Mouse (Mus musculus) MN1 (cell line): ENCODE results near the gene Asb2.
A peak's percentile ranks its signal among the peaks of the same experiment; 100 is the strongest.

Experiments used
- DNase-seq: peaks from one replicate; pipeline ENCODE4 v3.0.0-alpha.2; 2016; ENCODE audit warnings: low spot score

Asb2 gene

GRCm38 (mm10) chr12:103355746-103356414 lies at the start of gene Asb2:
Asb2 (minus strand) TSS chr12:103356001.
- DNase-seq, result no peak

DNA sequence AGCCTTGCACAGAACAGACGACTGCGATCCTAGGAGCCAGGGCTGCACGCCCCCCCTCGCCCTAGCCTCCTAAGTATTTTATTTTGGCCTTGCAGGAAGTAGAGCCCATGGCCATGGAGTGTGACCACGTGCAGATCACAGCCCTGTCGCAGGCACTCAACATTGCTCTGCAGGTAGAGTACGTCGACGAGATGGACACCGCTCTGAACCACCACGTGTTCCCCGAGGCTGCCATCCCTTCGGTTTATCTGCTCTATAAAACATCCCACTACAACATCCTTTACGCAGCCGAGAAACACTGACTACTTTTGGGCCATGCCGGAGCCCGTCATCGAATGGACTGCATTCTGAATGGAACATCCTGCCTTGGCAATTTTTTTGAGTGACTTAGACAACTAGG lies 48.3 kb upstream of the Asb2 start:
- no peak for DNase-seq

GRCm38 (mm10) chr12:103396751-103397150 lies 41.0 kb upstream of the Asb2 start:
- DNase-seq, result no peak

- DNase-seq, result peak; percentile 42
These were observed 39.9 kb upstream of the Asb2 start for GRCm38 (mm10) chr12:103395486-103396275.

GRCm38 (mm10) chr12:103393528-103393927 lies 37.7 kb upstream of the Asb2 start:
- DNase-seq, result no peak

DNA sequence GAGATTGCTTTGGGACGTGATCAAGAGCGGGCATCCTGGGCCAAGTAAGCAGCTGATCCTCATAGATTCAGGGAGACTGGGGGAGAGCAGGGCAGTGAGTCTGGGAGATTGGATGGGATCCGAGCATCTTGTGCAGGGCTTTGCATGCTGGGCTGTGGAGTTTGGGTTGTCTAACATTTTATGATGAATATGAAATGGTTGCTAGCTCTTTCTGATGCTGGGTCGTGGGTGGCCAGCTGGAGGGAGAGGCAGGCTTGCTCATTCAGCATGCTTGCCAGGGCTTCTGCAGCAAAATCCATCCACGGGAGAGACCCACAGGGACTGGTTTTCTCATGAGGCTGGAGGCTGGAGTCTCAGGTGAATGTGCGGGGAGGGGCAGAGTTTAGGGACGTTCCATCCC lies 35.3 kb upstream of the Asb2 start:
- DNase-seq, result no peak

- no peak for DNase-seq
These were observed 34.2 kb upstream of the Asb2 start for GRCm38 (mm10) chr12:103389982-103390381.

- DNase-seq, result peak; percentile 30
These were observed 33.5 kb upstream of the Asb2 start for GRCm38 (mm10) chr12:103389348-103389727.

DNA sequence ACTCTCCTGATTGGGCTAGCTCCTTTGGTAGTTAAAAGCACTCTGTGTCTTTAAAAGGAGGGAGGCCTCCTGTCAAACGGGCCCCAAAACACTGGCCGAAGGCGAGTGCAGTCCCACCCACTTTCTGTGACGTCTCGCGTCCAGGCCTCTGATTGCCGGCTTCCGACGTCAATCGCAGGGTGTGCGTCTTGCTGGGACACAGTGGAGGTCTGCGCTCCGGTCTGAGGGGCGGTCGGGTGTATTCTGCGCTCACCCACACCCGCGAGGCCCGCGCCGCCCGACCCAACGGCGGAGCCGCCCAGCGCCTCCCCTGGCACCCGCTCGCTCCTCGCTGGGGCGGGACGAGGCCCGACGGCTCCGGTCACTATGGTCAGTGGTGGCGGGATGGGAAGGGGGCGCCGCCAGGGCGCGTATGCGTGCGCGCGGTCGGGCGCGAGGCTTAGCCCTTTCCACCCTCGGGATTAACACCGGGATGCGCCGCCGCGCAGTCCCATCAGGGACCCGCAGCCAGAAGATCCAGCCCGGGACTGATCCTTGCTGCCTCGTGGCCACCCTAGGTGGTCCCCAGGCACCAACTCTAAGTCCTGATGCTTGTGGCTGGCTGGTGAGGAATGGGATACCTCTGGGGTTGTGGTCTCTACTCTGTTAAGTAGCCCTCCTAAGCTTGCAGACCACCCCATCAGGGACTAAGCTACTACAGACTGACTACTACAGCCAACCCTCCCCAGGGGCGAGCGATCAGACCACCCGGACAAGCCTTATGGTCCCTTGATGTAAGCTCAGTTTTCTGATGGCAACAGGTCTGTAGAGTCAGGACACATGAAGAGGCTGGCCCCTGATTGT lies 32.9 kb upstream of the Asb2 start, which contains the start of gene Otub2:
Otub2 (plus strand) TSS at position 178 of the 843 bp plus-strand sequence.
- peak; percentile 94 for DNase-seq

DNA sequence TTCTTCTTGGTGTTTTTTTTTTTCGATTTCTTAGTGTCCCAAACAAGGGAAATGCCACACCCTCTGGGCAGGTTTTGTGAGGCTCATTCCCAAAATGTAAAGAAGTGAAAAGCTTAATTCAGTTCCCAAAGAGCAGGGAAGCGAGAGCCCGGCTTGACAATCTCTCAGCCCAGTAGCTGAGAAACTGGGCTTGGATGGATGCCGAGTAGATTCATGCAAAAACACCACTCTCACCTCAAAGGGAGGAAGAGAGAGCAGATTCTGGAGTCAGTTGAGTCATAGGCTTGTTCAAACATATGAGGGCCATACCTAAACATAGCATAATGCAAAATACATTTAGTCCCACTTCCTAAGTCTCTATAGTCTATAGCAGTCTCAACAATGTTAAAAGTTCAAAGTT lies 24.4 kb upstream of the Asb2 start:
- DNase-seq, result no peak

GRCm38 (mm10) chr12:103376774-103377173 lies 21.0 kb upstream of the Asb2 start:
- DNase-seq, result no peak

DNA sequence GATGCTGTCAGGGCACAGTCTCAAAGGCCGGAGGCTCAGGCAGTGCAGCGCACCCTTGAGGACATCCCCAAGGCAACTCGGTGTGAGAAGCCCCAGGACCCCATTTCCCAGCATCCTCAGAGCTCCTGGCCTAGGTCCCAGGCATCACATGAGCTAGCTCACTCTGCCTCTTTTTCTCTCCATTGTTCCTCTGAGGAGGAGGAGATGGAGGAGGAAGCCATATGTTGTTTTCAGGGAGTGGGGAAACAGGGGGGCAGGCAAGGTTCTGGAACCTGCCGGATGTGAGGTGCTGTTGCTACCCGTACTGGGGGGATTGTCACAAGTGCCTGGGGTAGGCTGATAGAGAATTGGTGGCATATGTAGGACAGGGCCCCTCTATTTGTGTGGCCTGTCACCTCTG lies 20.3 kb upstream of the Asb2 start:
- no peak for DNase-seq

DNA sequence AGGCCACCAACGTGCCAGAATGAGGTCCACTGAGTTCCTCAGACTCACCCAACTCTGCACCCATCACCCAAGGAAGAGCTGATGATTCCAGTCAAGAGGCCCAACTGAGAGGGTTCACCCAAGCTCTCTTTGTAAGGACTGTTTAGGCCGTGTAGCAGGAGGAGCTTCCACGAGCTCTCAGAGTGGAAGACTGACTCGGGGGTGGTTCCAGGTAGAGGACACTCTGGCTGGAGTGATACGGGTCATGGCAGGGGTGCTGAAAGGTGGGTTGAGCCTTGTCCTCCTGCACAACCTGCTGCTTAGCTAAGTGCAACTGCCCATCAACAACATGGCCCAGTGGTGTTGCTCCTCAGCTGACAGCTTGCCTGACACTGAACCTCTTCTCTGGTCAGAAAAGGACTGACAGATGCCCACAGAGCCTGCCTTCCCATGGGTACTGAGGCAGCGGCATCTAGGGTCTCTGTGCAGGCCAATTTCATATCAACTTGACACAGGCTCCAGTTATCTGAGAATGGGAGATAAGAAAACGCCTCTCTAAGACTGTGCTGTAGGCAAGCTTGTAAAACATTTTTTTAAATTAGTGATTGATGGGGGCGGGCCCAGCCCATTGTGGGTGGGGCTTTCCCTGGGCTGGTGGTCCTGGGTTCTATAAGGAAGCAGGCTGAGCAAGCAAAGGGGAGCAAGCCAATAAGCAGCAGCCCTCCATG lies 17.9 kb upstream of the Asb2 start:
- DNase-seq, result no peak

DNA sequence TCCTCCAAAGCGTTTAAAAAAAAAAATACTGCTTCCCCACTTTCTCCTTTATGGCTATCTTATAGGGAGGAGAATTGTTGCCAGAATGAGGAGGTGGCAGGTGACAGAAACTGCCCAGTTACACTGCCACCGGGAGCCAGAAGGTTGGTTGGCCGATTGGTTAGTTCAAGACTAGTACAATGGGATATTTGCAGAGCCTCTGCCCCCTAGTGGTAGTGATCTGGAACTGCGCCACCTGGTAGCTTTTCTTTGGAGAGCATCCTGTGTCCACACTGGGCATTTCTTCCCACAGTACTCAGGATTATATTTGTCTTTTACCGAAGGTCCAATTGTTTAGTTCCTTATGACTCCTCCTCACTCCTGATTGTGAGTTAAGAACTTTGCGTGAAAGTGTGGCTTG lies 15.9 kb upstream of the Asb2 start:
- peak; percentile 19 for DNase-seq

- DNase-seq, result no peak
These were observed 15.1 kb upstream of the Asb2 start for GRCm38 (mm10) chr12:103370861-103371260.

- DNase-seq, result no peak
These were observed 13.0 kb upstream of the Asb2 start for GRCm38 (mm10) chr12:103368777-103369176.

- no peak for DNase-seq
These were observed 12.5 kb upstream of the Asb2 start for GRCm38 (mm10) chr12:103368326-103368669.

DNA sequence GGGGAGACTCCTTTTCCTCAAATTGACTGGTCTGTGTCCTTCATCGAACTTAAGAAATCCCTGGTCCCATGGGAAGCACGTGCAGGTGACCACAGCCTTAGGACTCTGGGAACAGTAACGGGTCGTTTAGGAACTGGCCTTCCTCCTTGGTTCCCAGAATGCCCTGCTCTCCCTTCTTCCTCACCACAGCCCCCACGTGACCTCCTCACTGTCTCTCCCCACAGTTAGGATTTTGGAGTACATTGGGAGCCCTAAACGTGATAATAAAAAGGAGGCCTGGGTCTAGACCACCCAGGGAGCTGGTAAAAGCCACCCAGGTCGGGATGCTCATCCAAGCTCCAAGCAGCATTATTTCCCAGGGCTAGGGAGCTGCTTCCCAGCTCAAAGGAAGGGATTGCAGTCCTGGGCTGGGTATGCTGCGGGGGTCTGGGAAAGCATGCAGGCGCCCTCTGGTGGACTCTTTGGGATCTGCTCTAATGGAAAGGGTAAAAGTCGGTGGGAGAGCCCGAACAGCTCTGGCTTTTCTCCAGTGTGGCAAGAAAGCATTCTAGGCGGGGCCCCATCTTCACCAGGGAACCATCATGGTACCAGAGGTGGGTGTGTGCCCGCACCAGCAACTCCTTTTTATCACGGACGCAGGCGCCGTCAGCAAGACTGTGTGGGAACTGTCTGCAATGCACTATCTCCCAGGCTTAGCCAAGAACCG lies 12.0 kb upstream of the Asb2 start:
- peak; percentile 68 for DNase-seq

DNA sequence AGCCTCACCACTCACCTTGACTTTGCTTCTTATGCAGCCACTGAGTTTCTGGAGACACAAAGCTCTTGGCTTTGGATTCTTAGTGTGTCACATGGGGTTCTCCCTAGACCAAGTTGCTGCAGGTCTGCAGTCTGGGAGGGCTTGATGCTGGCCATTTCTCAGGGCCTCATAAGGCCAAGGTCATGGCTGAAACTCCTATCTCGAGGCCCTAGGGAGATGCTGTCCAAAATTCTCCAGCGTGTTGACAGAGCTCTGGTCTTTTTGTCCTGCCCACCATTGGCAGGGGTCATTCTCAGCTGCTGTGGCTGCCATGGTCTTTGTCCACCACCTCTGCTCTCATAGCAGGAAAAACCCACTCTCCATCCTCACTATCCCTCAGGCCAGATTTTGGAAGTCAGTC lies 11.4 kb upstream of the Asb2 start:
- no peak for DNase-seq

DNA sequence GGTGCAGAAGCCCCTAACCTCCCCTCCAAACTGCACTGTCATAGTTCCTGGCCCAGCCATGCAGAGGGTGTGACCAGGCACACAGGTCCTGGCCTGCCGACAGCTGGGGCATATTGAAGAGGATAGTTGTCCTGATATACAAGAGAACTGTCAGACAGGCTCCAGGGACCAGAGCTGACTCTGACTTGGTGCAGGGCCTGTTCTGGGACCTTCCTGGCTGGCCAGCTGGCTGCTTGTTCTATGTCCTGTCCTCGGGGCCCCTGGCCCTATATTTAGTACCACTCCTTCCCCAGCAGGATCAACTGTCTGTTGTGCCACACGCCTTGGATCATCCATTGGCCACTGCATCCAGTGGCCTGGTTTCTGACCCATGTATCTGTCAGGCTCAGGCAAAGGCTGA lies 6.5 kb upstream of the Asb2 start:
- no peak for DNase-seq

DNA sequence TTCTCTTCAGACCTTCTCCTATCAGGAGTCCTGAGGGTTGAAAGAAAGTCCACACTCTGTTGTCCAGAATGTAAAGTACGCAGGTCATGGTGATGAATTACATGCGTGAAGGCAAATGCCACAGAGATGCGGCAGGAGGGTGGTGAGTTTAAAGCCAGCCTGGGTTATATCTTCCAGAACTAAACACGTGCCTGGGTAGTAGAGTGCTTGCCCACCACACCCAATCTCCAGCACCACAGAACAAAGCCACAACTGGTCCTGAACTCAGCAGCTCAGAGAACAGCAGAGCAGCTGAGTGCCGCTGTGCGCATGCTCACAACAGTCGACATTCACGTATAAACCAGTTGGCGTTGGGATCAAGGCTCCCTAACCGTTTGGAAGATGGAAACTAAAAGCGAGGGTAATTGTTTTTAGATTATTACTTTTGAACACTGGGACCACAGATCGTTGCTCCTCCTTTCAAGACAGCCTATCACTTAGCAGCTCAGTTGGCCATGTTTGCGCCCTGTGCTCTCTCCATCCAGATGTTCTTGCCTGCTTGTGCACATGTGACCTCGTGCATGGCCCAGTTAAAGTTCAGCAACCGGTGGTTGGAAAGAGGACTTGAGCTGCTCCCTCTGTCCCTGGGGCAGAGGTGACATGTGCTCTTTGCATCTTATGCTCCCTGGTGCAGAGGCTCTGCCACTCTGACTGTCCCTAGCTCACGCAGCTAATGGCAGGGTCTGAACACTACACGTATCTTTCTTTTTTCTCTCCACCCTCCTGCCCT lies 5.9 kb upstream of the Asb2 start:
- DNase-seq, result no peak
